Mouse (Mus musculus): Measurements from ENCODE around the gene Rpl13a. TPM values are rescaled to one million over a fixed set of nuclear protein-coding genes. Genes with fewer than 3 reads are reported as not detected.
"Not testable (repeated sequence)": the region's sequence is repeated elsewhere in the genome, so short reads cannot be mapped to it uniquely, and the experiment has no call there.

The Rpl13a gene
- polyA plus RNA-seq, 1 experiment from 2014 or later: 1,188 TPM

DNA sequence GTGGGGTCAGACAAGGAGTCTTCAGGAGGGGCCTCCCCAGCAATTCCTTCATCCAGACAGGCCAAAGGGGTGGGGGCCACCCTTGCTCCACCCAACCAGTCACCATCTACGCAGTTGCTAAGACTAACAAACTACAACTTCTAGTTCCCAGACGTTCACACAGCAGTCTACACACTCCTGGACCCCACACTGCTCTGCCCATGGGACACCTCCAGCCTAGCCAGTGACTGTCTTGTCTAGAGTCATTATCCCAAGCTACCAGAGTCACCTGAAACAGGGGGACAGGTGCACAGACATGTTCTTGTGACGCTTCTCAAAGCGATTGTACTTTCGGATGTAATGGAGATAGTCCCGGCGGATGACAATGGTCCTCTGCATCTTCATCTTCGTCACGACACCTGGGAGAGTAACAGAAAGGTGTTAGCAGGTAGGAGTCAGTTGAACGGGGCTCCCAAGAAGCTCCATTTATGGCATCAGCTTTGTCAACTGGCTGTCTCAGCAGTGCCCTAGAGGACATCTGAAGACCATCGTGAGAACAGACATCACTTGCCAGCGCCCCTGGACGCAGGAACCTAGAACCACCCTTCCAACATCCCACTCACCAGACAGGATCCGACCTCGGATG, 5.9 kb downstream of the Rpl13a start:
- peaks cover 82% of the 10 kb centered on the region for H3K36me3 ChIP-seq (ENCODE audit: poor library complexity, severe bottlenecking)
- WGBS: 87% methylated on average over 15 of the region's 15 CpGs
- H3K9ac ChIP-seq: peak overlapping the region; percentile 99
- peak overlapping the region; percentile 97 for H3K4me3 ChIP-seq
- no peaks in the 10 kb centered on the region for H3K9me3 ChIP-seq (replicated peaks)
- no peak overlapping the region for H3K27ac ChIP-seq
- H3K4me1 ChIP-seq: peaks cover 48% of the 10 kb centered on the region
- no peaks in the 10 kb centered on the region for H3K27me3 ChIP-seq
- H3K4me2 ChIP-seq: peak overlapping the region; percentile 77
- no peak for ATAC-seq

DNA sequence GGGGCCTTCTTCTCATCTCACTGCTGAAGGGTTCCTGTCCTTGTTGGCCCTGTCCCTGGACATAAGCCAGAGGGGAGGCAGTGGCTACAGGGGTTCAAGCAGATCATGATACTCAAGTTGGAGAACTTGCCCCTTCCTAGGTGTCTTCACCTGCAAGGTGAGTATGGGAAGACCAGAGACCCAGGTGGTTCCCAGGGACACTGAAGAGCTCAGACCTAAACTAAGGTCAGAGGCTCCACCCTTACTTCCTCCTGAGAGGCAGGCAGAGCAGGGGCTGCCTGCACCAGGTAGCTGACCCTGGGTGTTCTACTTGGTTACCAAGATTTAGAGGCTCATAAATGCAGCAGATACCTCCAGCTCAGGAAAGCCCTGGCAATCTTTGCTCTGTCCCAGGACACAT, 6.6 kb downstream of the Rpl13a start:
- Histone ChIP-seq H3K27ac (no peak overlapping the region), H3K9me3 (replicated peaks) (no peaks in the 10 kb centered on the region), H3K36me3 (ENCODE audit: poor library complexity, severe bottlenecking) (peaks cover 79% of the 10 kb centered on the region), H3K27me3 (no peaks in the 10 kb centered on the region), H3K4me3 (no peak overlapping the region), H3K4me2 (no peak overlapping the region; the same call in 1 of the 2 replicates), H3K4me1 (peaks cover 41% of the 10 kb centered on the region), H3K9ac (peak overlapping the region; percentile 17; the same call in 1 of the 2 replicates)
- no peak for ATAC-seq

DNA sequence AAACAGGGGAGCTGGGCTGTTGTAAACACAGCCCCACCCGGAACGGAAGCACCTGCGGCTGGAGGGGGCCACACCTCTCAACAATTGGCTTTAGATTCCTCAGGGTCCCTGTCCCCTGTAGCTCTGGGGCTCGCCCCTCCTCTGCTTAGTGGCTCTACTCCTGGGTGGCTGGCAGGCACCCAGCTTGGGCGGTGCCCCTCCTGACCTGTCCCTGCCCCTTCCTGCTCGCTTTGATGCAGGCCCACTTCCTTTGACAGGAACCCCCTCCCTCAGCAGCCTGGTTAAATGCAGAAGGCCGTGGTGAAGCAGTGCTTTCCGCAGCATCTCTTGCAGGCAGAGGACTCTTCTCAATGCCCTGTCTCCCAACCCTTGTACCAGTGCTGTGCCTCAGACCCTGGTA, 7.2 kb downstream of the Rpl13a start:
- Histone ChIP-seq H3K27ac (peak overlapping the region; percentile 8; the same call in 1 of the 2 replicates), H3K9ac (peak overlapping the region; percentile 17; the same call in 1 of the 2 replicates), H3K4me3 (no peak overlapping the region), H3K9me3 (replicated peaks) (no peaks in the 10 kb centered on the region), H3K4me2 (no peak overlapping the region), H3K4me1 (peaks cover 35% of the 10 kb centered on the region), H3K36me3 (ENCODE audit: poor library complexity, severe bottlenecking) (peaks cover 74% of the 10 kb centered on the region), H3K27me3 (no peaks in the 10 kb centered on the region)
- WGBS: 85% methylated on average over 8 of the region's 8 CpGs
- no peak for ATAC-seq

DNA sequence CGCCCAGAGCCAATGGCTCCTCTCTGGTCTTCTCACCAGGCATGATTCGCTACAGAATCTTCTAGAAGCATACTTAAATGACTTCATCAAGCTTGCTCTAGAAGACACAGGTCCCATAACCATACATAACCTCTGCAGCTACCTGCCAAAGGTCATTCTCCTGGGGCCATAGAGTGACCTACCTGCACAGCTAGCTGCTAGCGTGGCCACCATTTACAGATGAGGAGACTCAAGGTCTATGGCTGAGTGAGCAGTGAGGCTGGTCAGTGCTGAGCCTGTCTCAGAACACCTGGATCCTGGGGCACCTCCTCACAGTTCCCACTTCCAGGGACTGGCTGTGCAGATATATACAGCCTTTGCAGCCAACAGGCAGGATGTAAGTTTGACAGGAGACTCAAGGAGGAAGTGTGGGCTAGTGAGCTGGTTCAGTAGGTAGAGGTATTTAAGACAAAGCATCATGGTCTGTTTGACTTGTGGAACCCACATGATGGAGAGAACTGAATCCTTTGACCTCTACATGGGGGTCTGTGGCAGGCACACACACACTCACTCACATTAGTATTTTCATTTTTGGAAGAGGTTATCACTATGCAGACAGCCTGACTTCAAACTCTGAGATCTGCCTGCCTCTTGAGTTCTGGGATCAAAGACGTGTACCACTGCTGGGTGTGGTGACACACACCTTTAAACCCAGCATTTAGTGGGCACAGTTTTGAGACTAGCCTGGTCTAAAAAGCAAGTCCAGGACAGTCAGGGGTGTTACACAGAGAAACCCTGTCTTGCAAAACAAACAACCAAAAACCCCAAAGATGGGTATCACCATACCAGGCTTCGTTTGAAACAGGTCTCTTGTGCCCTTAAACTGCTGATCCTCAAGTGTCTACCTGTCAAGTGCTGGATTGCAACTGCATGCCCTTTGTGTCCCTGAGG, 8.5 kb downstream of the Rpl13a start:
- H3K36me3 ChIP-seq (ENCODE audit: poor library complexity, severe bottlenecking): peaks cover 60% of the 10 kb centered on the region
- no peak overlapping the region for H3K27ac ChIP-seq
- no peak overlapping the region for H3K4me2 ChIP-seq
- no peak for ATAC-seq
- H3K4me1 ChIP-seq: peaks cover 25% of the 10 kb centered on the region
- 77% methylated on average over 5 of the region's 5 CpGs for WGBS
- no peaks in the 10 kb centered on the region for H3K9me3 ChIP-seq (replicated peaks)
- no peak overlapping the region for H3K9ac ChIP-seq
- no peak overlapping the region for H3K4me3 ChIP-seq
- no peaks in the 10 kb centered on the region for H3K27me3 ChIP-seq

DNA sequence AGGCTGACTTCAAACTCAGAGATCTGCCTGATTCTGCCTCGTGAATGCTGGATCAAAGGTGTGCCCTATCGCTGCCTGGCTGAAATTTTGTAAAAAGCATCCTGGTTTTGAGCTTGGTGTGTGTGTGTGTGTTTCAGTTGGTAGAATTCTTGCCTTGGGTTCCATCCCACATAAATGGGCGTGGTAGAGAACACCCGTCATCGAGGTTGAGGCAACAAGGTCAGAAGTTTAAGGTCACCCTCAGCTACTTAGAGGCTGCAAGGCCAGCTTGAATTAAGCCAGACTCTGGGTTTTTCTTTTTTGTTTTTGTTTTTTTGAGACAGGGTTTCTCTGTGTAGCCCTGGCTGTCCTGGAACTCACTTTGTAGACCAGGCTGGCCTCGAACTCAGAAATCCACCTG, 10.2 kb downstream of the Rpl13a start:
- no peak overlapping the region for H3K4me3 ChIP-seq
- H3K36me3 ChIP-seq (ENCODE audit: poor library complexity, severe bottlenecking): peaks cover 58% of the 10 kb centered on the region
- no peak overlapping the region for H3K27ac ChIP-seq
- peaks cover 19% of the 10 kb centered on the region for H3K4me1 ChIP-seq
- WGBS: 92% methylated on average over 6 of the region's 6 CpGs
- H3K27me3 ChIP-seq: no peaks in the 10 kb centered on the region
- H3K9me3 ChIP-seq (replicated peaks): no peaks in the 10 kb centered on the region
- no peak for ATAC-seq
- H3K9ac ChIP-seq: no peak overlapping the region
- no peak overlapping the region for H3K4me2 ChIP-seq

DNA sequence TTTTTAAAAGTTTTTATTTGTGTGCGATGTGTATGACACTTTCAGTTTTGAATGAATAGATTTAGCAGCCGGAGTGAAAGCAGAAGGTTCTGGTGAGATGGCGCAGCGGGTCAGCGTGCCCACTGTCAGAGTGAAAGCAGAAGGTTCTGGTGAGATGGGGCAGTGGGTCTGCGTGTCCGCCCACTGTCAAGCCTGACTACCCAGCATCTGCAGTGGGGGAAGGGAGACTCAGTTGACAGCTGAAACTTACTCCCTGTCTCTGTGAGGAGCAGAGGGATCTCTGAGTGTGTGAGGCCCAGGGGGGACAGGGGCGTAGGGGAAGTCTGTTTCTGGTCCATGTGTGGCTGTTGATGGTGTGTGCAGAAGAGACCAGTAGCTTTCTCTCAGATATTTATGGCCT, 11.0 kb downstream of the Rpl13a start:
- Histone ChIP-seq H3K4me1 (peaks cover 12% of the 10 kb centered on the region), H3K27ac (no peak overlapping the region), H3K9ac (no peak overlapping the region), H3K27me3 (no peaks in the 10 kb centered on the region), H3K9me3 (replicated peaks) (no peaks in the 10 kb centered on the region), H3K4me2 (no peak overlapping the region), H3K4me3 (no peak overlapping the region), H3K36me3 (ENCODE audit: poor library complexity, severe bottlenecking) (peaks cover 51% of the 10 kb centered on the region)
- no peak for ATAC-seq
- 86% methylated on average over 8 of the region's 8 CpGs for WGBS

DNA sequence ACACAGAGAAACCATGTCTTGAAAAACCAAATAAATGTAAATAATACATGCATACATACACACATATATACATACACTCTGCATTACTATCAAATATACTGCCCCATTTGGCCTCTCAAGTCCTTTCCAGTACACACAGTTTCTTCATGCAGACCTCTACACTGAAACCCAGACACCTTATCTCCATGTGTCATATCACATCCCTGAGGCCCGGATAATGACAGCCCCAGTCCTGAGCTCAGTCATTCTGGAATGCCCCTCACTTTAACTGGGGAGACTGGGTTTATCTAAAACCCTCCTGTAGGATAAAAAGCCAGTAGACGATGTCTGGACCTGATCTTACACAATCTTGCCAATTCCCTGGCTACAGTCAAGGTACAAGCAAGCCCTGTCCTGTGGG, 15.1 kb downstream of the Rpl13a start:
- Histone ChIP-seq H3K27ac (no peak overlapping the region), H3K27me3 (no peaks in the 10 kb centered on the region), H3K36me3 (ENCODE audit: poor library complexity, severe bottlenecking) (peaks cover 10% of the 10 kb centered on the region), H3K4me3 (no peak overlapping the region), H3K4me1 (no peaks in the 10 kb centered on the region), H3K9me3 (replicated peaks) (no peaks in the 10 kb centered on the region), H3K9ac (no peak overlapping the region), H3K4me2 (no peak overlapping the region)
- WGBS: 88% methylated on average over 2 of the region's 2 CpGs
- no peak for ATAC-seq

DNA sequence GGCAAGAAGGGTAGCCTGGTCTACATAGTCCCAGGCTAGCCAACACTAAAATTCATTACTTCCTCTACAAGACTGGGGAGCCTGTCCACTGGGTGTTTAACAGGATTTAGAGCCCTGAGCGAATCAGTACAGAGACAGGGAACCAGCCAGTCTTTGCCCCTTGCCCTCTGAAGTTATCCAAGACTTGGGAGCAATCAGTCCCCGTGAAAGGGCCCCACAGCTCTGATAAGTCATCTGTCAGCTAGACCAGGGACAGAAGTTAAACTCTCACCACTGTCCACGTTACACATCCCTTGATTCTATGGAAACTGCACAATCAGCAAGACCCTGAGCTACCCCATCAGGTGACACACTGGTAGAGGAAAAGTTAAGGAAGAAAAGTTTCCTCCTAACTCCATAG, 16.0 kb downstream of the Rpl13a start:
- H3K4me2 ChIP-seq: no peak overlapping the region
- no peaks in the 10 kb centered on the region for H3K9me3 ChIP-seq (replicated peaks)
- peaks cover under 1% of the 10 kb centered on the region; the same call in 1 of the 2 replicates for H3K36me3 ChIP-seq (ENCODE audit: poor library complexity, severe bottlenecking)
- H3K27ac ChIP-seq: no peak overlapping the region
- no peaks in the 10 kb centered on the region for H3K4me1 ChIP-seq
- H3K27me3 ChIP-seq: no peaks in the 10 kb centered on the region
- H3K9ac ChIP-seq: no peak overlapping the region
- ATAC-seq: no peak
- H3K4me3 ChIP-seq: no peak overlapping the region
- WGBS: 72% methylated on average over 3 of the region's 3 CpGs

DNA sequence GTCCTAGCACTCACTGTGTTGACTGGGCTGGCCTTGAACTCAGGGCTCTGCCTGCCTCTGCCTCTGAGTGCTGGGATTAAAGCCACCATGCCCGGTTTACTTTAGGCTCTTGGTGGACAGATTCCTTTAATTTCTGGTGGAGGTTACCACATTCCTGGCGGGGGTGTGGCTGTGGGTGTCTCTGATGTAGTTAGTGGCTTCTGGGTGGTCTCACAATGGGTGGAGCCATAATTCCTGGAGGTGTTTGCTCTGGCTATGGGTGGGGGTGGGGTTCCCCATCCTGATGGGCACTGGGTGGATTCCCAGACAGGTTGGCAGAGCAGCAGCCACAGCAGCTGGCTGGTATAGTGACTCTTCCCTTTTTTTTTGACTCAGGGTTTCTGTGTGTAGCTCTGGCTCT, 16.6 kb downstream of the Rpl13a start:
- Histone ChIP-seq H3K9me3 (replicated peaks) (no peaks in the 10 kb centered on the region), H3K27me3 (no peaks in the 10 kb centered on the region), H3K4me1 (no peaks in the 10 kb centered on the region), H3K27ac (no peak overlapping the region), H3K36me3 (ENCODE audit: poor library complexity, severe bottlenecking) (no peaks in the 10 kb centered on the region), H3K9ac (no peak overlapping the region), H3K4me3 (no peak overlapping the region), H3K4me2 (no peak overlapping the region)
- WGBS: 73% methylated on average over 2 of the region's 2 CpGs
- ATAC-seq: no peak

DNA sequence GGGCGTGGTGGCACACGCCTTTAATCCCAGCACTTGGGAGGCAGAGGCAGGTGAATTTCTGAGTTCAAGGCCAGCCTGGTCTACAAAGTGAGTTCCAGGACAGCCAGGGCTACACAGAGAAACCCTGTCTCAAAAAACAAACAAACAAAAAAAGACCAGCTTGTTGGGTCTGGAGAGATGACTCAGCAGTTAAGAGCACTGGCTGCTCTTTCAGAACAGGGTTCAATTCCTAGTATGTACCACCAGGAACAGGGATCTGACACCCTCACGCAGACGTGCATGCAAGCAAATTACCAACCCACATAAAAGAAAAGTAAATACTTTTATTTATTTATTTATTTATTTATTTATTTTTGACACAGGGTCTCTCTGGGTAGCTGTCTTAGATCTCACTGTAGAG, 18.5 kb downstream of the Rpl13a start:
- H3K36me3 ChIP-seq (ENCODE audit: poor library complexity, severe bottlenecking); H3K27me3 ChIP-seq; H3K9ac ChIP-seq; H3K9me3 ChIP-seq (replicated peaks); H3K4me3 ChIP-seq; H3K4me1 ChIP-seq; H3K27ac ChIP-seq; H3K4me2 ChIP-seq; ATAC-seq: not testable (repeated sequence)
- 89% methylated on average over 4 of the region's 4 CpGs for WGBS

DNA sequence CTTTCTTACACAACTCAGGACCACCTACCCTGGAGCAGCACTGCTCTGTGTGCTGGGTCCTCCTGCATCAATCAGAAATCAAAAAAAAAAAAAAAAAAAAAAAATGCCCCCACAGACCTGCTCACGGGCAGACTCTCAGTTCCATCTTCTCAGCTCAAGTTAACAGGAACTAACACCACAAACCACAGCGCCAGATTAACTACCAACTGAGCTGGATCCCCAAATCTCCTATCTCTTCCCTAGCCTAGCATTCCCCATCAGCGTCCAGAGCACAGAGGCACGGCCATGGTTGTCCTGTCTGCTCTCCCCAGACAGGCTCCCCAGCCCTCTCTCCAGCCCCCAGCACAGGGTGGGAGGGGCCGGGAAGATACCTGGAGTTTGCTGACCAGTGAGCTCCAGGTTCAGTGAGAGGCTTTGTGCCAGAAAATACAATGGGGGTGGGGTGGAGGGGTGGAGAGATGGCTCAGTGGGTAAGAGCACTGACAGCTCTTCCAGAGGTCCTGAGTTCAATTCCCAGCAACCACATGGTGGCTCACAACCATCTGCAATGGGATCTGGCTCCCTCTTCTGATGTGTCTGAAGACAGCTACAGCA, 21.4 kb downstream of the Rpl13a start:
- Histone ChIP-seq H3K27me3 (no peaks in the 10 kb centered on the region), H3K9ac (no peak overlapping the region), H3K36me3 (ENCODE audit: poor library complexity, severe bottlenecking) (no peaks in the 10 kb centered on the region), H3K4me3 (no peak overlapping the region), H3K4me2 (no peak overlapping the region), H3K9me3 (replicated peaks) (no peaks in the 10 kb centered on the region), H3K27ac (no peak overlapping the region), H3K4me1 (no peaks in the 10 kb centered on the region)
- ATAC-seq: no peak
- 56% methylated on average over 5 of the region's 5 CpGs for WGBS

DNA sequence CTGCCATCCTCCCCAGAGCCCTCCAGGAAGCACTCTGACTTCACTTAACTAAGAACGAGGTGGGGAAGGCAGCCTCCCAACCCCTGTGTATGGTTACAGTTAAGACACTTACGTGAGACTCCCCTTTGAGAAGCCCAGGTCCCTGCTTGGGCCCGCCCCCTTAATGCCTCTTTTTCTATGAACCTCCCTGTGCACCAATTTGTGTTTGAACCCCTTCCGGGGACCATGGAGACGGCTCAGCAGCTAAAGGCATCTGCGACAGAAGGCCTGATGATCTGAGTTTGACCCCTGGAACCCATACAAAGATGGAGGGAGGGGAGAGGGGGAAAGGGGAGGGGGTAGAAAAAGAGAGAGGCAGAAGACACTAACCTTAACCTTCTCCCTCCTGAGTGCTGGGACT, 22.1 kb downstream of the Rpl13a start:
- Histone ChIP-seq H3K4me3 (no peak overlapping the region), H3K4me2 (no peak overlapping the region), H3K27me3 (no peaks in the 10 kb centered on the region), H3K27ac (no peak overlapping the region), H3K36me3 (ENCODE audit: poor library complexity, severe bottlenecking) (no peaks in the 10 kb centered on the region), H3K4me1 (no peaks in the 10 kb centered on the region), H3K9ac (no peak overlapping the region), H3K9me3 (replicated peaks) (no peaks in the 10 kb centered on the region)
- no peak for ATAC-seq
- WGBS: 24% methylated on average over 6 of the region's 6 CpGs
